Mouse (Mus musculus) cerebellum, adult (tissue): ENCODE measurements around the gene Stard7.

Experiments used
- ATAC-seq: cut with Nextera tagmentation; 2 replicates; pipeline ENCODE4 v1.9.2; 2017; ENCODE audit warnings: mild to moderate bottlenecking, moderate library complexity, mixed read lengths; ENCODE audit not compliant: insufficient number of reproducible peaks, low FRiP score, low TSS enrichment

The Stard7 gene

DNA sequence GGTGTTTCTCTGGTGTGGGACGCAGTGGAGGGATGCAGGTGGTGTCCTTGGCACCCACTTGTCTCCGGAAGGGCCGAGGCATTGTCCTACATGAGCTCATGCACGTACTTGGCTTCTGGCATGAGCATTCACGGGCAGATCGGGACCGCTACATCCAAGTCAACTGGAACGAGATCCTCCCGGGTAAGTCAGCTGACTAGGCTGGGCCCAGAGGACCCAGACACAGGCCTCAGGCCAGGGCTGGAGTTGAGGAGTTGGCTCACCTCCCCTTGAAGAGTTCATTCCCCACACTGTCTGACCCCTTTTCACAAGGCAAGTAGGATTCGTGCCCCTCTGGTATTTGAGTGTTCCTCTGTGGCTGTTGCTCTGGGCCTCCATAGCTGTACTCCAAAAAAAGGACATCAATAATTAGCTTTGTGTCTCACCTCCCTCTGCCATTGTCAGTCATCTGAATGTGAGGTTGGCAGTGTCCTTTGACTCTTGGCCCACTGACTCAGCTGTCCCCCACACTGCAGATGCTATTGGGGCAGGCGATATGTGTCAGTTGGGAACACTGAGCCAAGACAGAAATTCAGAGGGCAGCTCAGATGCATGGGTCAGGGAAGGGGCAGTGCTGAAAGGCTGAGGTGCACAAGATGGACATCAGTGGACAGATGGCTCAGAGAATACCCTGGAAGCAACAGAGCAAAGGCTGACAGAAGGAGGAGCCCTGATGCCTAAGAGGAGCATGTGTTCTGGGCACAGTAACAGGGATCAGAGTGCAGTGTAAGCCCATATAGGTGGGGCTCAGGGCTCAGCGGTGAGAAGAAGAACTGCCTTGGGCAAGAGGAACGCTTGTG, 77.3 kb downstream of the Stard7 start:
- ATAC-seq: no peak
